Mouse (Mus musculus): ENCODE measurements around the gene Shroom3. TPM values are rescaled to one million over a fixed set of nuclear protein-coding genes. Genes with fewer than 3 reads are reported as not detected.

The Shroom3 gene
- total and polyA plus RNA-seq, 3 experiments = 0.04 to 0.11 TPM; not detected in 1

DNA sequence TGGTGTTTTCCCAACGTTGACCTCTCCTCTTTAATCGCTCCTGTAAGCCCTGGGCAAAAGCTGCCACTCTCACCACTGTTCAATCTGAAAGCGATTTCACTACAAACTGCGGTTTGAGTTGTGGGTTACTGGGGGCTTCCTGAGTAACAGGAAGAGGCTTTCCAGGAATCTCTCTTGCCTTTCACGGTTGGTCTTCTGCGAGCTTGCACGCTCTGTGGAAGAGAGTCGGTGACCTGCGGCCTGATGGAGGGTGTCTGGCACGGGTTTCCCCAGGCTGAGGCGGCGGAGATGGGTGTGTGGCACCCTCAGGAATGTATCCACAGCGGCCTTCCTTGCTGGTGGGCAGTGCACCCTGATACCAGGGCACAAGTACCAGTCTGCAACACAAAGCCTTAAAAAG lies 281.5 kb downstream of the Shroom3 start:
- no peak for TF ChIP-seq RAD21 (IDR thresholded peaks at IDR 0.05; ENCODE audit: low read depth, low read length)
- TF ChIP-seq MAZ (IDR thresholded peaks at IDR 0.05; ENCODE audit: low read depth, low read length) = no peak
- peak; percentile 29; the same call in 1 of the 2 replicates for TF ChIP-seq BHLHE40 (IDR thresholded peaks at IDR 0.05; ENCODE audit: low read depth, low read length)
- Histone ChIP-seq H3K4me1 (ENCODE audit: control insufficient read depth in 1 of 2, insufficient read depth in 2 of 2) (peaks cover 8 to 26% of the 10 kb centered on the region in 2 experiments), H3K79me2 (replicated peaks; ENCODE audit: control insufficient read depth, extremely low read depth, insufficient read depth, poor library complexity, severe bottlenecking) (no peaks in the 10 kb centered on the region), H3K36me3 (replicated peaks in 1 of 2; ENCODE audit: control insufficient read depth in 1 of 2, insufficient read depth in 1 of 2, low read length in 1 of 2) (no peaks in the 10 kb centered on the region), H3K4me2 (ENCODE audit: insufficient read depth, low read depth, poor library complexity, severe bottlenecking) (no peak overlapping the region), H3K27me3 (replicated peaks) (no peaks in the 10 kb centered on the region), H3K9ac (ENCODE audit: insufficient read depth, low read depth) (no peak overlapping the region), H3K9me3 (replicated peaks; ENCODE audit: low read length) (no peaks in the 10 kb centered on the region), H3K4me3 (replicated peaks in 1 of 3; ENCODE audit: low read depth in 2 of 3, low read length in 2 of 3, poor library complexity in 1 of 3) (no peak overlapping the region), H3K27ac (ENCODE audit: insufficient read depth, low read depth) (no peak overlapping the region)
- in situ Hi-C loops (cut with MboI; ENCODE audit: low pct_ligation_motif_present, low pct_unique_long_range_greater_than_20kb, low sequenced_read_pairs) (no loop called here), dilution Hi-C loops (cut with MboI; ENCODE audit: extremely low pct_ligation_motif_present, extremely low pct_unique_long_range_greater_than_20kb, low sequenced_read_pairs) (no loop called here)
- DNase-seq (ENCODE audit: extremely low read depth) = no peak

DNA sequence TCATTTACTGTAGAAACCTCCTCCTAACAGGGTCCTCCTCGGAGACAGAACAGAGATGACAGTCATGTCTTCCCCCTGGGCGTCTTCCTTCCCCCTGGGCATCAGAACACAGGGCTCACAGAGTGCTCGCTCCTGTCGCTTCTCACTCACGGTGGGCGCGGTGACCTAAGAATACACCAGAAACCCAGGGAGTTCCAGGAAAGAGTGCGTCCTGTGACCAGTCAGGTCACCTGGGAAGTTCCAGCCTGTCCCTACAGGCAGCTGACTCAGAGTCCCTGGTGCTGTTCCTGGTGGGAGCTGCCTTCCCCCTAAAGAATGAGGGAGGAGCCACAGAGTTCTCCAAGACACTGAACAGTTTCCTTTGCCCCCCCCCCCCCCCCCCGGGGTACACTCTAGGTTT lies 283.9 kb downstream of the Shroom3 start:
- H3K27ac ChIP-seq (ENCODE audit: insufficient read depth, low read depth) = no peak overlapping the region
- no peak overlapping the region for H3K4me3 ChIP-seq (replicated peaks in 1 of 3; ENCODE audit: low read depth in 2 of 3, low read length in 2 of 3, poor library complexity in 1 of 3)
- no peak overlapping the region for H3K9ac ChIP-seq (ENCODE audit: insufficient read depth, low read depth)
- H3K9me3 ChIP-seq (replicated peaks; ENCODE audit: low read length) = no peaks in the 10 kb centered on the region
- peak overlapping the region; percentile 34; the same call in 1 of the 2 replicates for H3K4me2 ChIP-seq (ENCODE audit: insufficient read depth, low read depth, poor library complexity, severe bottlenecking)
- no peaks in the 10 kb centered on the region for H3K27me3 ChIP-seq (replicated peaks)
- dilution Hi-C loops (cut with MboI; ENCODE audit: extremely low pct_ligation_motif_present, extremely low pct_unique_long_range_greater_than_20kb, low sequenced_read_pairs) = no loop called here
- no peak for DNase-seq (ENCODE audit: extremely low read depth)
- in situ Hi-C loops (cut with MboI; ENCODE audit: low pct_ligation_motif_present, low pct_unique_long_range_greater_than_20kb, low sequenced_read_pairs) = no loop called here
- H3K36me3 ChIP-seq (replicated peaks in 1 of 2; ENCODE audit: control insufficient read depth in 1 of 2, insufficient read depth in 1 of 2, low read length in 1 of 2) = no peaks in the 10 kb centered on the region
- TF ChIP-seq EP300 (IDR thresholded peaks at IDR 0.05; ENCODE audit: low read length) (no peak), TBP (conservative IDR thresholded peaks at IDR 0.05; ENCODE audit: low read depth, low read length) (no peak), GABPA (IDR thresholded peaks at IDR 0.05; ENCODE audit: insufficient replicate concordance, low read depth, low read length) (no peak), E2F4 (IDR thresholded peaks at IDR 0.05; ENCODE audit: insufficient replicate concordance, low read depth, low read length) (no peak), RAD21 (IDR thresholded peaks at IDR 0.05; ENCODE audit: low read depth, low read length) (no peak), MXI1 (IDR thresholded peaks at IDR 0.05; ENCODE audit: low read depth, low read length) (no peak), RCOR1 (conservative IDR thresholded peaks at IDR 0.05; ENCODE audit: low read depth, low read length) (no peak), MAZ (IDR thresholded peaks at IDR 0.05; ENCODE audit: low read depth, low read length) (no peak), POLR2A (IDR thresholded peaks at IDR 0.05; ENCODE audit: low read depth, low read length) (no peak), SMC3 (IDR thresholded peaks at IDR 0.05; ENCODE audit: low read depth, low read length) (no peak), SIN3A (IDR thresholded peaks at IDR 0.05; ENCODE audit: low read length) (no peak), NRF1 (IDR thresholded peaks at IDR 0.05; ENCODE audit: low read depth, low read length) (no peak), CTCF (conservative IDR thresholded peaks at IDR 0.05 in 1 of 2, IDR thresholded peaks at IDR 0.05 in 1 of 2; ENCODE audit: low read depth in 2 of 2, low read length in 2 of 2) (no peak)
- H3K79me2 ChIP-seq (replicated peaks; ENCODE audit: control insufficient read depth, extremely low read depth, insufficient read depth, poor library complexity, severe bottlenecking) = no peaks in the 10 kb centered on the region
- peaks cover 4 to 24% of the 10 kb centered on the region in 2 experiments for H3K4me1 ChIP-seq (ENCODE audit: control insufficient read depth in 1 of 2, insufficient read depth in 2 of 2)

DNA sequence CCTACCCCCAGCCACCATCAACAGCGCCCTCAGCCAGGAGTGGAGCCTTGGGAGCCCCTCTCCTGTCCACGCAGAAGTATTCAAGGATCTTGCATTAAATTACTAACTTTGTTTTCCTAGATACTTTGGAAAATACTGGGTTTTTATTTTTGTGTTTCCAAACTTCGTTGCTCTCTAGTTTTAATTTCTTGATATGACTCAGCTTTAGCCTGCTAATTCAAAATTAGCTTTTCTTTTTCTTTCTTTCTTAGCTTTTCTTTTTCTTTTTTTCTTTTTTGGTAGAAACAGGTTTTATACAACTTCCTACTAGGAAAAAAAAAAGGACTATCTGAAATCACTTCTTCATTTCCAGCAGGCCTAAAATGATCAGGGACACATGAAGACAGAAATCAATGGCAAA lies 284.7 kb downstream of the Shroom3 start:
- H3K4me3 ChIP-seq (replicated peaks in 1 of 3; ENCODE audit: low read depth in 2 of 3, low read length in 2 of 3, poor library complexity in 1 of 3) = no peak overlapping the region
- peaks cover 3 to 24% of the 10 kb centered on the region in 2 experiments for H3K4me1 ChIP-seq (ENCODE audit: control insufficient read depth in 1 of 2, insufficient read depth in 2 of 2)
- no peaks in the 10 kb centered on the region for H3K36me3 ChIP-seq (replicated peaks in 1 of 2; ENCODE audit: control insufficient read depth in 1 of 2, insufficient read depth in 1 of 2, low read length in 1 of 2)
- 0 out of 2 replicates have a peak overlapping the region, but pooled peaks have one; percentile 22 for H3K9ac ChIP-seq (ENCODE audit: insufficient read depth, low read depth)
- H3K27ac ChIP-seq (ENCODE audit: insufficient read depth, low read depth) = no peak overlapping the region
- in situ Hi-C loops (cut with MboI; ENCODE audit: low pct_ligation_motif_present, low pct_unique_long_range_greater_than_20kb, low sequenced_read_pairs) = no loop called here
- no peaks in the 10 kb centered on the region for H3K27me3 ChIP-seq (replicated peaks)
- DNase-seq (ENCODE audit: extremely low read depth) = no peak
- no peaks in the 10 kb centered on the region for H3K9me3 ChIP-seq (replicated peaks; ENCODE audit: low read length)
- dilution Hi-C loops (cut with MboI; ENCODE audit: extremely low pct_ligation_motif_present, extremely low pct_unique_long_range_greater_than_20kb, low sequenced_read_pairs) = no loop called here
- H3K79me2 ChIP-seq (replicated peaks; ENCODE audit: control insufficient read depth, extremely low read depth, insufficient read depth, poor library complexity, severe bottlenecking) = no peaks in the 10 kb centered on the region
- peak overlapping the region; percentile 34 for H3K4me2 ChIP-seq (ENCODE audit: insufficient read depth, low read depth, poor library complexity, severe bottlenecking)
- TF ChIP-seq CHD2 (IDR thresholded peaks at IDR 0.05; ENCODE audit: low read length) (no peak), KAT2A (IDR thresholded peaks at IDR 0.05; ENCODE audit: insufficient replicate concordance, low read length) (no peak), ELF1 (IDR thresholded peaks at IDR 0.05; ENCODE audit: low read depth, low read length) (no peak), MYC (IDR thresholded peaks at IDR 0.05; ENCODE audit: low read depth, low read length) (no peak), SMC3 (IDR thresholded peaks at IDR 0.05; ENCODE audit: low read depth, low read length) (no peak), TCF12 (IDR thresholded peaks at IDR 0.05; ENCODE audit: low read depth, low read length) (no peak), CTCF (conservative IDR thresholded peaks at IDR 0.05 in 1 of 2, IDR thresholded peaks at IDR 0.05 in 1 of 2; ENCODE audit: low read depth in 2 of 2, low read length in 2 of 2) (no peak), MEF2A (IDR thresholded peaks at IDR 0.05; ENCODE audit: borderline replicate concordance, low read depth, low read length) (0 out of 2 replicates have a peak, but pooled peaks have one; percentile 21), BHLHE40 (IDR thresholded peaks at IDR 0.05; ENCODE audit: low read depth, low read length) (no peak), USF2 (conservative IDR thresholded peaks at IDR 0.05; ENCODE audit: low read depth, low read length) (no peak), JUN (IDR thresholded peaks at IDR 0.05; ENCODE audit: insufficient read depth, low read depth, low read length) (peak; percentile 38), JUND (conservative IDR thresholded peaks at IDR 0.05; ENCODE audit: low read depth, low read length) (peak; percentile 80), POLR2AphosphoS2 (IDR thresholded peaks at IDR 0.05; ENCODE audit: low read depth, low read length) (no peak), MAFK (IDR thresholded peaks at IDR 0.05; ENCODE audit: insufficient replicate concordance, low read length) (no peak), ZMIZ1 (IDR thresholded peaks at IDR 0.05; ENCODE audit: low read depth, low read length) (no peak), EP300 (IDR thresholded peaks at IDR 0.05; ENCODE audit: low read length) (no peak)
